18 mouse cellular contexts compared by ENCODE assay signal in the genomic region with DNA sequence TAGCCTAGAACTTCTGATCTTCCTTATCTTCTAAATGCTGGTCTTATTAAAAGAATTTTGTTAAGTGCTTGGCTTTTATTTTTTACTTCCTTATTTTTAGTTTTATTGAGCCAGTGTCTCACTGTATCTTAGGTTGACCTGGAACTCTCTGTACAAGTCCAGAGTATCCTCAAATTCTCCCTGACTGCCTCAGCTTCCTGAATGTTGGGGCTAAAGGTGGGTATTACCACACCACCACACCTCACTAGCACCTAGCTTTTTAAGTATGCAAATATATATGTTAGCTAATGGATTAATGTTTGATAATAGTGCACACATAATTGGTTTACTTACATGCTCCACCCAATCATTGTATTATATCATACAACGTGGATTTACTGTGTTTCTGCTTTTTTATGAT. TPM values are rescaled to one million over a fixed set of nuclear protein-coding genes. Genes with fewer than 3 reads are reported as not detected.
DNase-seq lines count a peak whose midpoint lies in the region; ATAC-seq lines count a peak whose summit lies in the region.
"Had no signal": no experiment of that assay in that cellular context is flagged by ENCODE, and none has a peak within 500 bp of the region (broad histone marks: within the 10 kb centered on the region; RNA-seq: fewer than 3 reads in every experiment).

No protein-coding gene starts in this region.

- DNase-seq in thymus, postnatal 10 days (ENCODE audit: low spot score in 2 of 2), result no peak
- no peak for DNase-seq in ovary, postnatal 36 days (ENCODE audit: low spot score)
- DNase-seq: adrenal gland, adult 2 months; adrenal gland, postnatal 10 days; adrenal gland, postnatal 25 days; cerebellum, adult 11-12 months; cerebellum, adult 2 months; cerebellum, adult 9-10 months; cerebellum, postnatal 10 days; cerebellum, postnatal 25 days had no signal

- H3K36me3 ChIP-seq in intestine, embryonic 15.5 days, result no peaks in the 10 kb centered on the region
- no peaks in the 10 kb centered on the region for H3K36me3 ChIP-seq in intestine, embryonic 16.5 days (ENCODE audit: control insufficient read depth, insufficient read depth, low read length)
- no peaks in the 10 kb centered on the region for H3K36me3 ChIP-seq in stomach, embryonic 16.5 days (ENCODE audit: control insufficient read depth, insufficient read depth, low read length)
- H3K36me3 ChIP-seq in midbrain, embryonic 16.5 days (ENCODE audit: control insufficient read depth, insufficient read depth, low read length), result no peaks in the 10 kb centered on the region
- H3K36me3 ChIP-seq: embryonic facial prominence, embryonic 10.5 days; embryonic facial prominence, embryonic 12.5 days; forebrain, embryonic 15.5 days had no signal

- no peaks in the 10 kb centered on the region for H3K27me3 ChIP-seq in intestine, embryonic 15.5 days (replicated peaks)
- H3K27me3 ChIP-seq in intestine, embryonic 16.5 days (replicated peaks; ENCODE audit: control insufficient read depth, insufficient read depth, low read length), result no peaks in the 10 kb centered on the region
- H3K27me3 ChIP-seq in stomach, embryonic 16.5 days (ENCODE audit: control insufficient read depth, insufficient read depth, low read length), result no peaks in the 10 kb centered on the region
- H3K27me3 ChIP-seq in midbrain, embryonic 16.5 days (ENCODE audit: control insufficient read depth, insufficient read depth, low read depth, low read length), result no peaks in the 10 kb centered on the region
- H3K27me3 ChIP-seq: embryonic facial prominence, embryonic 12.5 days; forebrain, embryonic 13.5 days; forebrain, embryonic 15.5 days had no signal

- no peak overlapping the region for H3K4me2 ChIP-seq in intestine, embryonic 15.5 days (replicated peaks)
- H3K4me2 ChIP-seq in intestine, embryonic 16.5 days (ENCODE audit: low read depth, low read length), result no peak overlapping the region
- H3K4me2 ChIP-seq in stomach, embryonic 16.5 days (ENCODE audit: low read depth, low read length), result no peak overlapping the region
- H3K4me2 ChIP-seq in midbrain, embryonic 16.5 days (ENCODE audit: low read length), result no peak overlapping the region
- H3K4me2 ChIP-seq: embryonic facial prominence, embryonic 12.5 days; forebrain, embryonic 13.5 days; forebrain, embryonic 15.5 days had no signal

- no peak overlapping the region for H3K4me3 ChIP-seq in intestine, embryonic 15.5 days (replicated peaks)
- no peak overlapping the region for H3K4me3 ChIP-seq in intestine, embryonic 16.5 days (ENCODE audit: low read length)
- H3K4me3 ChIP-seq in stomach, embryonic 16.5 days (replicated peaks; ENCODE audit: low read length), result no peak overlapping the region
- no peak overlapping the region for H3K4me3 ChIP-seq in midbrain, embryonic 16.5 days (ENCODE audit: low read depth, low read length)
- H3K4me3 ChIP-seq: embryonic facial prominence, embryonic 10.5 days; embryonic facial prominence, embryonic 12.5 days; forebrain, embryonic 13.5 days; forebrain, embryonic 15.5 days had no signal

- no peaks in the 10 kb centered on the region for H3K4me1 ChIP-seq in intestine, embryonic 15.5 days (replicated peaks)
- no peaks in the 10 kb centered on the region for H3K4me1 ChIP-seq in intestine, embryonic 16.5 days (ENCODE audit: control insufficient read depth, insufficient read depth, low read length)
- H3K4me1 ChIP-seq in stomach, embryonic 16.5 days (ENCODE audit: control insufficient read depth, insufficient read depth, low read length), result no peaks in the 10 kb centered on the region
- no peaks in the 10 kb centered on the region for H3K4me1 ChIP-seq in midbrain, embryonic 16.5 days (ENCODE audit: control insufficient read depth, insufficient read depth, low read length)
- H3K4me1 ChIP-seq: embryonic facial prominence, embryonic 10.5 days; embryonic facial prominence, embryonic 12.5 days; forebrain, embryonic 13.5 days; forebrain, embryonic 15.5 days had no signal

- H3K9me3 ChIP-seq in intestine, embryonic 15.5 days, result no peaks in the 10 kb centered on the region
- H3K9me3 ChIP-seq in intestine, embryonic 16.5 days (ENCODE audit: control insufficient read depth, low read length), result no peaks in the 10 kb centered on the region
- H3K9me3 ChIP-seq in stomach, embryonic 16.5 days (replicated peaks; ENCODE audit: control insufficient read depth, low read length), result no peaks in the 10 kb centered on the region
- no peaks in the 10 kb centered on the region for H3K9me3 ChIP-seq in midbrain, embryonic 16.5 days (replicated peaks; ENCODE audit: control insufficient read depth, low read length, poor library complexity, severe bottlenecking)
- H3K9me3 ChIP-seq: embryonic facial prominence, embryonic 10.5 days; embryonic facial prominence, embryonic 12.5 days; forebrain, embryonic 13.5 days; forebrain, embryonic 15.5 days had no signal

- no peak overlapping the region for H3K9ac ChIP-seq in intestine, embryonic 15.5 days
- no peak overlapping the region for H3K9ac ChIP-seq in intestine, embryonic 16.5 days (ENCODE audit: low read depth, low read length)
- H3K9ac ChIP-seq in stomach, embryonic 16.5 days (ENCODE audit: low read length), result no peak overlapping the region
- H3K9ac ChIP-seq in midbrain, embryonic 16.5 days (ENCODE audit: low read depth, low read length), result no peak overlapping the region
- H3K9ac ChIP-seq: embryonic facial prominence, embryonic 12.5 days; forebrain, embryonic 13.5 days; forebrain, embryonic 15.5 days had no signal

- H3K27ac ChIP-seq in intestine, embryonic 15.5 days, result no peak overlapping the region
- no peak overlapping the region for H3K27ac ChIP-seq in intestine, embryonic 16.5 days (ENCODE audit: low read length)
- no peak overlapping the region for H3K27ac ChIP-seq in stomach, embryonic 16.5 days (ENCODE audit: low read length)
- H3K27ac ChIP-seq in midbrain, embryonic 16.5 days (ENCODE audit: low read length), result no peak overlapping the region
- H3K27ac ChIP-seq: embryonic facial prominence, embryonic 10.5 days; embryonic facial prominence, embryonic 12.5 days; forebrain, embryonic 13.5 days; forebrain, embryonic 15.5 days had no signal

- 0 out of 2 replicates have a peak, but pooled peaks have one; percentile 45 for ATAC-seq in intestine, embryonic 15.5 days
- ATAC-seq in intestine, embryonic 16.5 days, result peak; percentile 74
- ATAC-seq in stomach, embryonic 16.5 days (ENCODE audit: insufficient read depth, low FRiP score), result peak; percentile 44; the same call in 1 of the 2 replicates
- ATAC-seq in midbrain, embryonic 16.5 days, result no peak
- ATAC-seq: forebrain, embryonic 13.5 days; forebrain, embryonic 15.5 days had no signal

- WGBS in intestine, embryonic 15.5 days, result 53% methylated on average over 1 of the region's 1 CpGs
- 59% methylated on average over 1 of the region's 1 CpGs for WGBS in intestine, embryonic 16.5 days
- 65% methylated on average over 1 of the region's 1 CpGs for WGBS in stomach, embryonic 16.5 days
- WGBS in midbrain, embryonic 16.5 days, result 86% methylated on average over 1 of the region's 1 CpGs

RNA-seq across cellular contexts. Expression of a gene that starts 8.6 kb away (rescaled TPM):
- 11.8 and 12.5 TPM in 2 replicates for polyA plus RNA-seq in intestine, embryonic 15.5 days (2015; fragmentation: Nextera tagmentation; extraction: Ambion mirVana)
- 9.8 and 9.9 TPM in 2 replicates for polyA plus RNA-seq in intestine, embryonic 16.5 days (2015; fragmentation: Nextera tagmentation; extraction: Ambion mirVana)
- polyA plus RNA-seq in stomach, embryonic 16.5 days (2015; fragmentation: Nextera tagmentation; extraction: Ambion mirVana), result 12.4 and 13.2 TPM in 2 replicates
- 19.7 and 19.9 TPM in 2 replicates for polyA plus RNA-seq in midbrain, embryonic 16.5 days (2015; fragmentation: Nextera tagmentation; extraction: Ambion mirVana)

RNA-seq across cellular contexts. Expression of a gene that starts 59.6 kb away (rescaled TPM):
- polyA plus RNA-seq in intestine, embryonic 15.5 days (2015; fragmentation: Nextera tagmentation; extraction: Ambion mirVana), result 0.43 and 0.55 TPM in 2 replicates
- polyA plus RNA-seq in intestine, embryonic 16.5 days (2015; fragmentation: Nextera tagmentation; extraction: Ambion mirVana), result 0.45 and 0.58 TPM in 2 replicates
- 0.49 and 0.66 TPM in 2 replicates for polyA plus RNA-seq in stomach, embryonic 16.5 days (2015; fragmentation: Nextera tagmentation; extraction: Ambion mirVana)
- polyA plus RNA-seq in midbrain, embryonic 16.5 days (2015; fragmentation: Nextera tagmentation; extraction: Ambion mirVana), result 0.12 and 0.20 TPM in 2 replicates
